10 mouse cellular contexts compared by ENCODE assay signal in the genomic region with DNA sequence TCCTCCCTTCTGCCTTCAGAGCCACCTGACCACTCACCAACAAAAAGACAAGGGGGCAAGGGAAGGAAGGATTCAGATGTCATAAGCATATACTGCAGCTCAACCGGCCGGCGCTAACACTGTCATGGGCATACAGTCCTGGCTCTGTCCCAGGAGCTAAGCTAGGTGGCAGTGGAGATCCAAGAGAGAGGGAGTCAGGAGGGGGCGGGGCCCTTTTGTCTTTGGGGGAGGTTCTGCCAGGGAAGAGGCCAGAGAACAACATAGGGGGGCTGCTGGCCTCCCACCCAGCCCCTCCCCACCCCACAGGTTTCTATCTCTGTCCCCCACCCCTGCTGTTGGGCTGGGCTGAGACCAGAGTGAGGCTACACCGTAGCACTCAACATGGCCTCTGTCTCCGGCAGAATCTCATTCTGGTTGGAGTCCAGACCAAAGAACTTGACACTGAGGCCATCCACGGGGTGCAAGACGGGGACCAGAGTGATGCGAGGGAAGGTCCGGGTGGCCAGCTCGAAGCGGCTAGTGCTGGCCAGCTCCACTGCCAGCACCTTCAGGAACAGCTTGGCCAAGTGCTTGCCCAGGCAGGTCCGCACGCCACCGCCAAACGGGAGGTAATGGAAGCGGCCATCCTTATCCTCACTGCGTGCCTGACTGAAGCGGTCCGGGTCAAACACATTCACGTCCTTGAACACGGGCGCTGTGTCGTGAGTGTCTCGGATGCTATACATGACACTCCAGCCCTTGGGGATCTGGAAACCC. TPM values are rescaled to one million over a fixed set of nuclear protein-coding genes. Genes with fewer than 3 reads are reported as not detected.
DNase-seq lines count a peak whose midpoint lies in the region; ATAC-seq lines count a peak whose summit lies in the region.
"Had no signal": no experiment of that assay in that cellular context is flagged by ENCODE, and none has a peak within 500 bp of the region (broad histone marks: within the 10 kb centered on the region; RNA-seq: fewer than 3 reads in every experiment).

No protein-coding gene starts in this region.

- H3K4me1 ChIP-seq in heart, embryonic 13.5 days: peaks cover 32% of the 10 kb centered on the region
- peaks cover 17% of the 10 kb centered on the region; the same call in 1 of the 2 replicates for H3K4me1 ChIP-seq in liver, embryonic 12.5 days

- no peak for ATAC-seq in heart, embryonic 13.5 days (ENCODE audit: extremely low read depth, insufficient number of reproducible peaks, low FRiP score, low TSS enrichment)
- no peak for ATAC-seq in liver, embryonic 12.5 days

- H3K36me3 ChIP-seq in heart, embryonic 13.5 days: no peaks in the 10 kb centered on the region
- H3K36me3 ChIP-seq in liver, embryonic 12.5 days: no peaks in the 10 kb centered on the region

- H3K9ac ChIP-seq in heart, embryonic 13.5 days: peak overlapping the region; percentile 61; the same call in 1 of the 2 replicates
- H3K9ac ChIP-seq in liver, embryonic 12.5 days: no peak overlapping the region

- WGBS in heart, embryonic 13.5 days: 27% methylated on average over 25 of the region's 25 CpGs
- 37% methylated on average over 25 of the region's 25 CpGs for WGBS in liver, embryonic 12.5 days (ENCODE audit: insufficient replicate concordance)

- H3K27me3 ChIP-seq in heart, embryonic 13.5 days (replicated peaks): peaks cover 68% of the 10 kb centered on the region
- H3K27me3 ChIP-seq in liver, embryonic 12.5 days (replicated peaks): peaks cover 59% of the 10 kb centered on the region

- peak overlapping the region; percentile 37 for H3K4me3 ChIP-seq in heart, embryonic 13.5 days
- H3K4me3 ChIP-seq in liver, embryonic 12.5 days: no peak overlapping the region
- H3K4me3 ChIP-seq: erythroblast, embryonic 14.5 days had no signal

- peak overlapping the region; percentile 65 for H3K4me2 ChIP-seq in heart, embryonic 13.5 days
- H3K4me2 ChIP-seq in liver, embryonic 12.5 days: peak overlapping the region; percentile 27

- no peak overlapping the region for H3K27ac ChIP-seq in heart, embryonic 13.5 days (replicated peaks)
- H3K27ac ChIP-seq in liver, embryonic 12.5 days: no peak overlapping the region

- intact Hi-C loops in heart, postnatal 25 days (cut with DNase I): loop anchor here (5.0 kb wide), 1 partner anchor 67 kb away; no protein-coding TSS in a partner anchor

- DNase-seq in heart, adult 18-20 months: peak; percentile 18 to 33
- no peak for DNase-seq in heart, postnatal 25 days (ENCODE audit: low spot score)
- DNase-seq in R1 (ENCODE audit: low read depth, low spot score): peak; percentile 72
- DNase-seq in yolk sac, embryonic 10.5 days (ENCODE audit: low spot score): no peak
- no peak for DNase-seq in urinary bladder, adult 2 months (ENCODE audit: low spot score)
- DNase-seq in urinary bladder, postnatal 4 days (ENCODE audit: low spot score in 2 of 2): no peak

- H3K9me3 ChIP-seq in heart, embryonic 13.5 days: no peaks in the 10 kb centered on the region
- no peaks in the 10 kb centered on the region for H3K9me3 ChIP-seq in liver, embryonic 12.5 days (replicated peaks)

RNA-seq across cellular contexts. Expression of a gene that starts 19.6 kb away (rescaled TPM):
- total RNA-seq in heart, adult 18-20 months (2021): 1 to 10 TPM; 2.7 to 3.8 TPM
- total RNA-seq in heart, postnatal 25 days (2021): 10 to 100 TPM in 1 of 2 experiments, 1 to 10 TPM in 1; 2.4 to 23.4 TPM
- 1.4 and 1.9 TPM in 2 replicates for polyA plus RNA-seq in heart, embryonic 13.5 days (2015; fragmentation: Nextera tagmentation; extraction: Ambion mirVana)
- polyA plus RNA-seq in liver, embryonic 12.5 days (2016; fragmentation: Nextera tagmentation; extraction: Ambion mirVana): 0.23 and 0.25 TPM in 2 replicates
- polyA plus RNA-seq in urinary bladder, adult 2 months (2012; rRNA removed): 2.3 and 3.7 TPM in 2 replicates
- total RNA-seq: neutrophil, adult 5-6 weeks had no signal
- polyA plus RNA-seq: erythroblast, embryonic 14.5 days had no signal

Comparison
In these comparisons a context has a peak if more than half of its experiments do, and no peak if none do; other contexts are left out.
1. DNase-seq: peak in heart, adult 18-20 months (2 of 2) and R1 (single experiment); none in heart, postnatal 25 days (single experiment), yolk sac, embryonic 10.5 days (single experiment), urinary bladder, adult 2 months (single experiment) and urinary bladder, postnatal 4 days (0 of 2).